Mouse (Mus musculus) MEL (cell line): Measurements from ENCODE around the gene Jak3. TPM values are rescaled to one million over a fixed set of nuclear protein-coding genes. Genes with fewer than 3 reads are reported as not detected.

Experiments
- DNase-seq: peaks from one replicate; pipeline ENCODE4 v3.0.0; 2011; ENCODE audit warnings: low read depth, low spot score
- H3K27ac ChIP-seq: 2 replicates; pipeline ENCODE4 v1.5.1; 2012; ENCODE audit warnings: low read depth, mild to moderate bottlenecking, control low read depth, low read length, moderate library complexity; ENCODE audit not compliant: control insufficient read depth
- H3K27me3 ChIP-seq, 2 experiments: fragments of 150-350 bp in 1 of 2; sonication (generic) in 1 of 2; 2 replicates each; pipeline ENCODE4 v1.6.1; 2012; ENCODE audit warnings: low read length in 2 of 2, mild to moderate bottlenecking in 2 of 2, improper control_type of control experiment in 1 of 2, moderate library complexity in 1 of 2; ENCODE audit not compliant: insufficient read depth in 2 of 2, control insufficient read depth in 1 of 2
- H3K36me3 ChIP-seq, 2 experiments: 2 replicates each; pipeline ENCODE4 v1.6.1; 2012 to 2014; ENCODE audit warnings: low read length in 2 of 2, improper control_type of control experiment in 1 of 2, inconsistent platforms in 1 of 2, mild to moderate bottlenecking in 1 of 2; ENCODE audit not compliant: insufficient read depth in 2 of 2, control insufficient read depth in 1 of 2
- H3K4me1 ChIP-seq, 2 experiments: fragments of 150-350 bp in 1 of 2; sonication (generic) in 1 of 2; 2 replicates each; pipeline ENCODE4 v1.6.1; 2012; ENCODE audit warnings: low read length in 2 of 2, improper control_type of control experiment in 1 of 2, mild to moderate bottlenecking in 1 of 2; ENCODE audit not compliant: insufficient read depth in 2 of 2, control insufficient read depth in 1 of 2
- H3K4me3 ChIP-seq, 2 experiments: fragments of 150-350 bp in 1 of 2; sonication (generic) in 1 of 2; 2 replicates each; pipeline ENCODE4 v1.5.1; 2012; ENCODE audit warnings: low read depth in 2 of 2, low read length in 2 of 2, mild to moderate bottlenecking in 2 of 2, moderate library complexity in 2 of 2, control low read depth in 1 of 2, improper control_type of control experiment in 1 of 2; ENCODE audit not compliant: control insufficient read depth in 1 of 2, insufficient read depth in 1 of 2
- H3K79me2 ChIP-seq: 2 replicates; pipeline ENCODE4 v1.6.1; 2012; ENCODE audit warnings: mild to moderate bottlenecking, low read length, moderate library complexity; ENCODE audit not compliant: control insufficient read depth, poor library complexity, insufficient read depth
- H3K9ac ChIP-seq: 2 replicates; pipeline ENCODE4 v1.6.1; 2012; ENCODE audit warnings: low read depth, mild to moderate bottlenecking, control low read depth, low read length, moderate library complexity; ENCODE audit not compliant: control insufficient read depth, poor library complexity, severe bottlenecking
- H3K9me3 ChIP-seq: fragments of 150-350 bp; sonication (generic); replicated peaks from 2 replicates; pipeline ENCODE4 v1.6.1; 2012; ENCODE audit warnings: mild to moderate bottlenecking, low read length, improper control_type of control experiment, moderate library complexity; ENCODE audit not compliant: insufficient read depth
- CTCF ChIP-seq, 3 experiments: IDR thresholded peaks in 2 of 3; conservative IDR thresholded peaks in 1 of 3; 2 replicates each; pipeline ENCODE4 v1.5.1; 2011 to 2012; ENCODE audit warnings: low read length in 3 of 3, low read depth in 2 of 3, mild to moderate bottlenecking in 2 of 3, improper control_type of control experiment in 1 of 3, inconsistent platforms in 1 of 3, mixed read lengths in 1 of 3, moderate library complexity in 1 of 3; ENCODE audit not compliant: control insufficient read depth in 1 of 3, insufficient read depth in 1 of 3, poor library complexity in 1 of 3, severe bottlenecking in 1 of 3
- ELF1 ChIP-seq: IDR thresholded peaks from 2 replicates; pipeline ENCODE4 v1.6.1; 2014; ENCODE audit warnings: low read depth, mild to moderate bottlenecking, inconsistent platforms, low read length, improper control_type of control experiment, moderate library complexity
- HCFC1 ChIP-seq: IDR thresholded peaks from 2 replicates; pipeline ENCODE4 v1.6.1; 2012; ENCODE audit warnings: low read depth, mild to moderate bottlenecking, inconsistent platforms, low read length, improper control_type of control experiment, moderate library complexity
- KAT2A ChIP-seq: conservative IDR thresholded peaks from 2 replicates; pipeline ENCODE4 v1.6.1; 2012; ENCODE audit warnings: low read depth, low read length, improper control_type of control experiment, inconsistent platforms
- MAFK ChIP-seq: IDR thresholded peaks from 2 replicates; pipeline ENCODE4 v1.6.1; 2011; ENCODE audit warnings: low read depth, mild to moderate bottlenecking, low read length, improper control_type of control experiment, borderline replicate concordance
- MAX ChIP-seq: IDR thresholded peaks from 2 replicates; pipeline ENCODE4 v1.6.1; 2011; ENCODE audit warnings: low read length, improper control_type of control experiment
- MAZ ChIP-seq: IDR thresholded peaks from 2 replicates; pipeline ENCODE4 v1.6.1; 2012; ENCODE audit warnings: low read depth, mild to moderate bottlenecking, inconsistent platforms, low read length, improper control_type of control experiment
- MEF2A ChIP-seq: IDR thresholded peaks from 2 replicates; pipeline ENCODE4 v1.6.1; 2014; ENCODE audit warnings: low read depth, mild to moderate bottlenecking, inconsistent platforms, low read length, improper control_type of control experiment; ENCODE audit not compliant: poor library complexity, insufficient replicate concordance, severe bottlenecking; ENCODE audit errors: extremely low read depth
- MYC ChIP-seq: IDR thresholded peaks from 2 replicates; pipeline ENCODE4 v1.6.1; 2011; ENCODE audit warnings: low read depth, mild to moderate bottlenecking, low read length, improper control_type of control experiment, moderate library complexity
- POLR2A ChIP-seq, 2 experiments: IDR thresholded peaks; 2 replicates each; pipeline ENCODE4 v1.6.1; 2011 to 2012; ENCODE audit warnings: low read length in 2 of 2, mild to moderate bottlenecking in 2 of 2, control low read depth in 1 of 2, improper control_type of control experiment in 1 of 2, low read depth in 1 of 2, moderate library complexity in 1 of 2; ENCODE audit not compliant: control insufficient read depth in 1 of 2, insufficient read depth in 1 of 2, poor library complexity in 1 of 2
- POLR2AphosphoS2 ChIP-seq: IDR thresholded peaks from 2 replicates; pipeline ENCODE4 v1.6.1; 2011; ENCODE audit warnings: low read length, improper control_type of control experiment
- POLR2AphosphoS5 ChIP-seq: IDR thresholded peaks from 2 replicates; pipeline ENCODE4 v1.6.1; 2012; ENCODE audit warnings: low read depth, borderline replicate concordance, mild to moderate bottlenecking, inconsistent platforms, low read length, moderate library complexity, mixed read lengths
- RAD21 ChIP-seq: IDR thresholded peaks from 2 replicates; pipeline ENCODE4 v1.6.1; 2011; ENCODE audit warnings: mild to moderate bottlenecking, low read depth, low read length, improper control_type of control experiment
- SIN3A ChIP-seq: IDR thresholded peaks from 2 replicates; pipeline ENCODE4 v1.6.1; 2012; ENCODE audit warnings: low read length, improper control_type of control experiment, inconsistent platforms
- SMC3 ChIP-seq: IDR thresholded peaks from 2 replicates; pipeline ENCODE4 v1.6.1; 2011; ENCODE audit warnings: low read depth, low read length, improper control_type of control experiment
- UBTF ChIP-seq: IDR thresholded peaks from 2 replicates; pipeline ENCODE4 v1.6.1; 2012; ENCODE audit warnings: low read depth, mild to moderate bottlenecking, inconsistent platforms, low read length, improper control_type of control experiment, moderate library complexity, borderline replicate concordance; ENCODE audit not compliant: insufficient read depth
- USF1 ChIP-seq: IDR thresholded peaks from 2 replicates; pipeline ENCODE4 v1.6.1; 2014; ENCODE audit warnings: low read depth, mild to moderate bottlenecking, inconsistent platforms, low read length, improper control_type of control experiment, moderate library complexity
- ZC3H11A ChIP-seq: IDR thresholded peaks from 2 replicates; pipeline ENCODE4 v1.6.1; 2012; ENCODE audit warnings: low read depth, mild to moderate bottlenecking, inconsistent platforms, low read length, improper control_type of control experiment
- ZKSCAN1 ChIP-seq: IDR thresholded peaks from 2 replicates; pipeline ENCODE4 v1.6.1; 2012; ENCODE audit warnings: low read depth, mild to moderate bottlenecking, inconsistent platforms, low read length, improper control_type of control experiment, moderate library complexity
- ZNF384 ChIP-seq: IDR thresholded peaks from 2 replicates; pipeline ENCODE4 v1.6.1; 2012; ENCODE audit warnings: low read depth, mild to moderate bottlenecking, inconsistent platforms, low read length, improper control_type of control experiment
- polyA plus RNA-seq, 2 experiments: library from polyadenylated mRNA; stranded (reverse) in 1 of 2; unstranded in 1 of 2; fragments of >175 nt in 1 of 2; fragments of >200 nt in 1 of 2; gene quantifications; 2 replicates each; pipeline versions ENCODE4 v1.2.1 to v1.2.4; 2012; ENCODE audit warnings: low replicate concordance in 2 of 2, low read depth in 1 of 2; ENCODE audit not compliant: insufficient read length in 2 of 2, insufficient read depth in 1 of 2, missing spikeins in 1 of 2
- total RNA-seq: library from RNA; depleted of rRNA; stranded (reverse); fragments of 300-350 nt; gene quantifications from 2 replicates; pipeline ENCODE4 v1.2.3, GENCODE M21; 2012

Gene Jak3
- total and polyA plus RNA-seq, 3 experiments: 5.1 to 12.4 TPM; not detected in 1

- H3K9ac ChIP-seq: no peak overlapping the region
- no peak overlapping the region for H3K4me3 ChIP-seq
- no peaks in the 10 kb centered on the region for H3K79me2 ChIP-seq
- H3K36me3 ChIP-seq: no peaks in the 10 kb centered on the region
- no peak overlapping the region for H3K27ac ChIP-seq
- no peaks in the 10 kb centered on the region for H3K9me3 ChIP-seq
- no peaks in the 10 kb centered on the region for H3K27me3 ChIP-seq
- DNase-seq: peak; percentile 75
- no peaks in the 10 kb centered on the region for H3K4me1 ChIP-seq
- TF ChIP-seq SMC3: peak; percentile 84
- TF ChIP-seq CTCF (IDR thresholded peaks at IDR 0.05 in 2 of 3, conservative IDR thresholded peaks at IDR 0.05 in 1 of 3; ENCODE audit: control insufficient read depth in 1 of 3, insufficient read depth in 1 of 3, low read depth in 2 of 3, low read length in 3 of 3, poor library complexity in 1 of 3, severe bottlenecking in 1 of 3): peak; percentile 67 to 86 (median 79)
- no peak for TF ChIP-seq MYC
- no peak for TF ChIP-seq POLR2AphosphoS5
- TF ChIP-seq KAT2A: no peak
- peak; percentile 53 for TF ChIP-seq SIN3A
- TF ChIP-seq MAZ: 0 out of 2 replicates have a peak, but pooled peaks have one; percentile 47
- peak; percentile 33; the same call in 1 of the 2 replicates for TF ChIP-seq HCFC1
- TF ChIP-seq ELF1: no peak
- TF ChIP-seq POLR2A (IDR thresholded peaks at IDR 0.05; ENCODE audit: control insufficient read depth in 1 of 2, insufficient read depth in 1 of 2, low read depth in 1 of 2, low read length in 2 of 2, poor library complexity in 1 of 2): no peak
- TF ChIP-seq MAX: 0 out of 2 replicates have a peak, but pooled peaks have one; percentile 18
- no peak for TF ChIP-seq UBTF
- peak; percentile 72 for TF ChIP-seq RAD21
- no peak for TF ChIP-seq MEF2A
- no peak for TF ChIP-seq ZNF384
- peak; percentile 68 for TF ChIP-seq ZC3H11A
These were observed 33.8 kb downstream of the Jak3 start for GRCm38 (mm10) chr8:71709800-71710446.

- TF ChIP-seq POLR2AphosphoS2 (no peak), USF1 (no peak), RAD21 (no peak), UBTF (no peak), MAFK (no peak), ZKSCAN1 (no peak)
- TF ChIP-seq, all 39 proteins: peak for 0
- Histone ChIP-seq H3K27me3 (no peaks in the 10 kb centered on the region), H3K36me3 (no peaks in the 10 kb centered on the region)
These were observed 35.5 kb downstream of the Jak3 start for GRCm38 (mm10) chr8:71711574-71711973.

More at GRCm38 (mm10) chr8:71711574-71711973, 35.5 kb downstream of the Jak3 start:
- Histone ChIP-seq H3K27ac (no peak overlapping the region), H3K9me3 (no peaks in the 10 kb centered on the region), H3K79me2 (no peaks in the 10 kb centered on the region), H3K4me1 (no peaks in the 10 kb centered on the region), H3K4me3 (no peak overlapping the region), H3K9ac (no peak overlapping the region)
- no peak for DNase-seq
